Mouse (Mus musculus) spleen, postnatal 10 days (tissue): ENCODE measurements around the gene Fam81a.

Experiments used
- DNase-seq, 2 experiments: peaks; one replicate each; pipeline ENCODE4 v3.0.0; 2021 to 2022; ENCODE audit warnings: low spot score in 2 of 2

Gene Fam81a

DNA sequence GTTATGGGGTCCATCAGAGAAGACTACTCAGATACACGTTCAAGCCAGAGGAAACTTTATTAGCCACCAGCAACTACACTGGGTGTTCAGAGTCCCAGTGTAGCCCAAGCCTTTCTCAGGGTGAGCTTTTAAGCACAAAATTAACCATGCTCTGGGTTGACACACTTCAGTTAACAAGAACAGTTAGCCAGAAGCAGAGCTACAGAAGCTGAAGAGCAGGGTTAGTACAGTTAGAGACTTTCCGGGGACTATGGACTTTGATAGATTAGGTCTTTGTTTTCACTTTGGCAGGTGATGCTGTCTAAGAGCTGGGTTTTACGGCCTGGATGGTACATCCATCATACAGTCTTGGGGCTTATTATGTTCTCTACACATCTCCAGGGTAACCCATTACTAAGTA is 89.6 kb downstream of the Fam81a start:
- no peak for DNase-seq

DNA sequence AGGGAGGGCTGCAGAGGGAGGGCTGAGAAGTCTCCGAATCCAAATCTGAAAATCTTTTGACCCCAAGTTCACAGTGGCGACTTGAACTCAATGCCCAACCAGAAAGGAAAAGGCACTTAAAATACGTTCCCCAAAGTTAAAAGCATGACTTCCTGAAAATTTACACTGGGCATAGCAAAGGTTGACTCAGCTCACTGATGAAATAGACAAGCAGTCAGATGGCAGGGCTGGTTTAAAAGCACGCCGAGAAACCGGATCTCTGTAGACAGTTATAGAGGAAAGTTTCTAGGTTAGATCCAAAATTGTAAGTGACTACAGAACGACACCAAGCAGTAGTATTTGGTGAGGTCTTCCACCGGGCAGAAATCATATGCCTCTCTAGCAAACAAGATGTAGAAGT is 92.5 kb downstream of the Fam81a start:
- no peak for DNase-seq

- DNase-seq = no peak
Observed at GRCm38 (mm10) chr9:70049416-70049783, 93.0 kb downstream of the Fam81a start.

DNA sequence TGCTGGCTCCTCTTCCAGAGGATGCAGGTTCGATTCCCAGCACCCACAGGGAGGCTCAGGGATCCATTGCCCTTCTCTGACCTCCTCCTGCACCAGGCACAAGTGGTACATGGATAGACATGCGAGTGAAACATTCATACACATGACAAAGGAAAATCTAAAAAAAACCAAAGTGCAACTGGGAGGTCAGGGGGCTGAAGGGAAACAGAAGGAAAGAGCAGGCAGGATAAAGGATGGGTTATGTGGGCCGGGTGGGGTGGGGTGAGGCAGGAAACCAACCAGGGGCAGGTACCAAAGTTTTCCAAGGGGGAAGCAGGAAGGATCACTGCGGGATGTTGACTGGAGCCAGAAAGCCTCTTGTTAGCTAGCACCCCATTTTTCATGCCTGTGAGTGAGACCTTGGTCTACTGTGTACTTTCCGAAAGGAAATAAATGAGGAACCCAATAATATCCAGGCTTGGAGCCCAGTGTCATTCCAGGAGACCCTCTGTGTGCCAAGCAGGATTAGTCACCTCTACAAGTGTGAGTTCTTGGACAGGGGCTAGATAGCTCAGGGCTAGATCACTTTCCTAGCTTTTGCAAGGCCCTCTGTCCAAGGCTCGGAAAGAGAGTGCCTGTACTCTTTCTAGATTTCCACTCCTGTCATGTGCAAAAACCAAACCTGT is 93.5 kb downstream of the Fam81a start:
- DNase-seq = no peak

DNA sequence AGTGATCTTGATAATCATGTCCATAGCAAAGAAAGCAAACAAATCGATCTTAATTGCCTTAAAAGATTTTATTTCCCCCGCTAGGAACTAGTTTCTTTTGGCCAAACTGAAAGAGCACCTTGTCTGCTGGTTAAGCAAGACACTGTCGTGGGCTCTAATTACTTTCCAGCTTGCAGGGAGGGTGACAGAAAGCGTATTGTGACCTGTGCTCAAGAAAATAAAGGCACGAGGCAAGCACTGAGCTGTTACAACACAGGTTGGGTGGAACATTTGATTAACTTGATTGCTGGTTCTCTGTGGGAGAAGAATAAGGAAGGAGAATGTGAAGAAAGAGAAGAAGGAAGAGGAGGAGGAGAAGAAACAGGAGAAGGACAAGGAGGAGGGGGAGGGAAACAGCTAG is 94.1 kb downstream of the Fam81a start:
- DNase-seq = no peak

GRCm38 (mm10) chr9:70047839-70048238 is 94.5 kb downstream of the Fam81a start:
- no peak for DNase-seq

DNA sequence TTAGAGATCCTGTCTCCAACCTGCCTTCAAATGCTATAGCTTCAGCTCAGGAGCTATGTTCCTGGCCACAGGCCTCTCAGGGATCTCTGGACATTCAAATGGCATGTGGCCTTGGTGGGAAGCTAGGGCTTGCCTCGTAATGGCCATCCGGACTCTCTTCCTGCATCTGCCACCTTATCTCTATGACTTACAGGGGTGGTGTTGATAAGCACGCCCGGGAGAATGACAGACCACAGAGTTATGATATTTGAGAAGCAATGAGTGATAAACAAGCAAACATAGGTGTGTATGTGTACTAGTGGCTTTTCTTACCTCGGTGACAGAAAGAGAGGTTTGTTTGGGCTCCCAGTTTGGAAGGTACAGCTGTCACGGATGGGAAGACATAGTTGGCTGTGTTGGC is 96.1 kb downstream of the Fam81a start:
- no peak for DNase-seq

DNA sequence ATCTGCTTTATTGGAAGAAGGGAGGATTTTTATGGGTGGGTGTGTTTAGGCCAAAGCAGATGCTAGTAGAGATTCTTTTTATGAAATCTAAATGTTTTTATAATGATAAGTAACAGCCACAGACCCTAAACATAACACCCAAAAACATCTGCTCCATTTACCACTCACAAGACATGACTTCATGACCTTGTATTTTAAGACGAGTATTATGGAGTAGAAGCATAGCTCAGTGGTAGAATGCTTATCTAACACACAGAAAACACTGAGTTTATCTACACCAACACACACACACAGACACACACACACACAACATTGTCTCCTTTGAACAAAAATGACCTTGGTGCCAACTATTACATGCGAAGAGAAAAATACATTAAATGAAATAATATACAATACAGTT is 97.5 kb downstream of the Fam81a start:
- no peak for DNase-seq

- no peak for DNase-seq
Observed at GRCm38 (mm10) chr9:70042935-70043334, 99.4 kb downstream of the Fam81a start.

DNA sequence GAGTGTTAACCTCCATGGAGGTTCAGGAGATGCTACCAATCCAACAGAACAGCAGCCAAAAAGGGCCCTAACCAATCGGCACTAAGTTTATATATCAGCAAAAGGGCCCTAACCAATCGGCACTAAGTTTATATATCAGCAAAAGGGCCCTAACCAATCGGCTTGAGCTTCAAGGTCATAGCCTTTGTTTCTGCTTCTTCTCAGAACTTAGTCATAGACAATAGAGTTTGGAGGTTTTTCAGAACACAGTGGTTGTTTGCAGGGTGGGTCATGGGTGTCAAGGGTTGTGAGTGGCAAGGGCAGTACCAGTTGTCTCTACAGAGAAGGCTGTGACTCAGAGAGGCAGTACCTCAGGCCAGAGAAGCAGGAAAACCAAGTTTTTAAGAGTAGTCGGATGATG is 100.2 kb downstream of the Fam81a start:
- DNase-seq = no peak

GRCm38 (mm10) chr9:70040570-70040969 is 101.8 kb downstream of the Fam81a start:
- no peak for DNase-seq

- DNase-seq = no peak
Observed at GRCm38 (mm10) chr9:70039597-70040385, 102.6 kb downstream of the Fam81a start.
